Mouse (Mus musculus) layer of hippocampus, adult 11-12 months (tissue): ENCODE results near the gene Ephb2.

Experiments
- DNase-seq: peaks from one replicate; pipeline ENCODE4 v3.0.0; 2022; ENCODE audit warnings: low spot score

Ephb2 gene

DNA sequence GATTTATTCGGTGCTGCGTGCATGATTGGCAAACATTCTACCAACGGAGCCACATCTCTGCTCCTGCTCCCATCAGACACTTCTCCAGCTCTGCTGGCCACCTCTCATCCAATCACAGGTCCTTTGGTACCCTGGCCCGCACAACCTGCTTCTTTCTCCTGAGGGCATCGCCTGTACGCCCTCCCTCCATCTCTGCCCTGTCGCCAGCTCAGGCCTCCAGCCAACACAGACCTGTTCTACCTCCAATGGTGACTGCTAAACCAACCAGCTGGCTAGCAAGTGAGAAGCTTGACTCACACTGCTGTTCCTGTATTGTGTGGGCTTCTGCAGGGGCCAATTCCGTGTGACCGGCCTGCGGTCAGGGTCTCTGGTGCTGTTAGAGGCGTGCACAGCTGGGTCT lies 134.6 kb downstream of the Ephb2 start:
- no peak for DNase-seq

DNA sequence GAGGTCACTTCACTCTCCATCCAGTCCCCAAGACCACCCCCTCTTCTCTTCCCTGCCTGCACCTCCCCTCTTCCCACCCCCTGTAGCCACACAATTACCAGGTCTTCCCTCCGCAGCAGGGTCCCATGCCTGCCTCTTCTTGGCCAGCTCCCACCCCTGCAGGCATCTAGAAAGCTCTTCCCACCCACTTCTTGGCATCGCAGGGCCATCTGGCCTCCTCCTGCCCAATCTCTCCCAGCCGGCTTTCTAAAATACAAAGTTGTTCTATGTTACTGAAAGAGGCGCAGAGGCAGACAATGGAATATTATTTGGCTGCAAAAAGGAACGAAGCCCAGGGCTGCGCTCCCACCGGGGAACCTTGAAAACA lies 136.7 kb downstream of the Ephb2 start:
- DNase-seq = peak; percentile 20

DNA sequence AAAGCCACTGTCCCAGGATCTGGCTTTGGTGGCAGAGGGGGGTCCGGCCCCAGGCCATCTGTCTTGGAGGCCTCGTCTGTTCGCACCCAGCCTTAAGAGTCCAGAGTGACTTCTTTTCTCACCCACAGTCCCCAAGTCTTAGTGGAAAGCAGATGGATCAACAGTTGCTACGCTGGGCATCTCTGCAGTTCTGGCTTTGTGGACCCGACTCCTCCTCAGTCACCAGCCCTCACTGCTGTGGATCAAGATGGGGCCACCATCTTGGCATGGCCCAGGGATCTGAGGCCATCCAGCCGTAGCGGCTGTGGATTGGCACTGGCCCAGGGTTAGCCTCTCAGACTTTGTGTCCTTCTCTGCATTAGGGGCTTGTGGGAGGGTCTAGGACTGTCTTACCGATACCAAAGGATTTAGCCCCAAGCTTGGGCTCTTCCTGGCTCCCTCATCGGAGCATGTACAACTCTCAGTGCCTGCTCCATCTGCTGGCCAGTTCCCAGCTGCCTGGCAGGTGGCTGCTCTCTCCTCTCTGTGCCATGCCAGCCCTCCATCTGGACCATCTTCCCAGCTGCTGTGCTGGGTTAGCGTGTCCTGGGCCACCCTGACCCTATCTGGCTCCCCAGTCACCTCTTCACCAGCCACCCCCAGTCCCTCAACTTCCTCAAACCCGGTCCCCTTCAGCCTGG lies 137.2 kb downstream of the Ephb2 start:
- peak; percentile 40 for DNase-seq

DNA sequence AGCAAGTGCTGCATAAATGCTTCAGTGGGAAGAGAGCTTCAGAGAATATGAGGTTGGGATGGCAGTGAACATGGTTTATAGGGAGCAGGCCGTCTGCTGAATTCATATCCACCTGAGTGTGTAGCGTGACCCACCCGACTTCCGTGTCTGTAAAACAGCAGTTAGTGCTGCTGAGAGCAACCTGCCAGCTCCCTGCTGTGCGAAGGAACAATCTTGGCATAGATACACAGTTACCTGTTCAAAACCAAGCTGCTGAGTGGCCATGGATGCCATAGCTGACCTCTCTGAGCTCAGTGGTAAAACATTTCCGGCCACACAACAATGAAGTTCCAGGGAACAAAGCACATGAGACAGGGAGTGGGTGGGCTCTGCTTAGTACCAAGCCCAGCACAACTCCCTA lies 138.5 kb downstream of the Ephb2 start:
- DNase-seq = no peak

DNA sequence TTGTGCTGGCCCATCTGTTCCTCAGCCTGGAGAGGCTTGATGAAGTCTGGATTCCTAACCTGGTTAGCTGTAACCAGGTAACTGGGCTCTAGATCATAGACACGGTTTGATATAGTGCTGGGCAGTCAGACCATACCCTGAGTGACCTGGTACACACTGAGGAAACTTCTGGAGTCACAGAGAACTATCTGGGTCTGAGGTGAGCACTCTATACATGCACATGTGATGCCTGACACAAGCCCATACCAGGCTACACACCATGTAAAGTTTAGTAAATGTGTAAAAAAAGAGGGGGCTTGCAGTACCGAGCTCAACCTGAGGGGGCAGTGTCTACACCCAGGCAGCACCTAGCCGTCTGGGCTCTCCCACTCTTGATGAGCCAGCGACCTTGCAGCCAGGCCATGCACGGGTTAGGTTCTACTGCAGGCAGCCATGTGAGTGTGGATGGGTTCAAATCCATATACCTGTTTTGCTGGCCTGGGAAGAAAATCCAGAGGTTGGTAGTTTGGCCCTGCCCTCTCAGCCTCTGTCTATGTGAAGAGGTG lies 139.3 kb downstream of the Ephb2 start:
- peak; percentile 54 for DNase-seq

DNA sequence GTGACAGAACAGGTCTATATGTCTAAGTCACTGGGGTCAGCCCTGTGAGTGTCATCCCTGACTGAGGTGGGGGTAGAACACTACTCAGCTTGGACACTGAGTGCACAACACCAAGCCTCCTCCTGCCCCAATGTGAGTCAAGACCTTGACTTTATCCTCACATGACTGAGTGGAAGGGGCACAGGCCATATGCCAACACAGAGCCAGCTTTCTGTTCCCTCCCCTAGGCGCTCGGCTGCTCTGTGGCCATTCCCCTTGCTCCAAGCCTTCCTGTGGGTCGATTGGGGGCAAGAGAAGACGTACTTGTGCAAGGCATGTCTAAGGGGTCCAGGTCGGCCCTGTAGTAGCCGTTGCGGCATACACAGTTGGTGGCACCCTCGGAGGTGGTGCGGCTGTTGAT lies 140.1 kb downstream of the Ephb2 start:
- no peak for DNase-seq

DNA sequence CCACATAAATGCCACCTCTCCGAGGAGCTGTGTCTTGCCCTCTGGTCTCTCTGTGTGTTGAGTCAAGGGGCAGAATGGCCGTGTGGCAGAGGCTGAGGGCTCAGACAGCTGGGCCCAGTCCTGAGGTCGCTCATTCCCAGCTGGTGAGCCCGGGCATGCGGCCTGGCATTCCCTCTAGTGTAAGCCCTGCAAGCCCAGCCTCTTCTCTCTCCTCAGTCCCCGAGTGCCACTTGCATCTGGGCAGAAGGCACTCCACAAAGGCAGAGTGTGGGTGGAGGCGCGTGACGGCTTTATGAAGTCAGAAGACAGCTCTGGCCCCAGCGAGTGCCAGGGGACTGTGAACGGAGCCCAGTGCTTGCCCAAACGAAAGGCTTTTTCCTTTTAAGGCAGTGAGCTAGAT lies 145.8 kb downstream of the Ephb2 start:
- peak; percentile 71 for DNase-seq

DNA sequence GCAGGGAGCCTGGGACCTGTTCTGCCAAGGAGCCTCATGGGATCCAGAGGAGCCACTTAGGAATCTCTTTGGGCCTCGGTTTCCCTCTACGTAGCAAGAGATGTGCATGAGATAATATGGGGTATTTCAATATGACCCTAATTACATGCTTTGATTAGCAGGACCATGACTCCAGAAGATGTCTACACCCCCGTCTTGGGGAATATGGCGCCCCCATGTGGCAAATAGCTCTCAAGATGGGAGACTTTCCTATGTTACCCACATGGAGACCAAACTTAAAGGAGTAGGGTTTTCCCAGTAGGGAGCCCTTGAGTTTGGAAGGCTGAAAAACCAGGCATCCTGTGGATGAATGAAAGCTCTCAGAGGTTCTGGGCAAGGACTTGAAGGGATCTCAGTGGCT lies 147.7 kb downstream of the Ephb2 start:
- DNase-seq = no peak

DNA sequence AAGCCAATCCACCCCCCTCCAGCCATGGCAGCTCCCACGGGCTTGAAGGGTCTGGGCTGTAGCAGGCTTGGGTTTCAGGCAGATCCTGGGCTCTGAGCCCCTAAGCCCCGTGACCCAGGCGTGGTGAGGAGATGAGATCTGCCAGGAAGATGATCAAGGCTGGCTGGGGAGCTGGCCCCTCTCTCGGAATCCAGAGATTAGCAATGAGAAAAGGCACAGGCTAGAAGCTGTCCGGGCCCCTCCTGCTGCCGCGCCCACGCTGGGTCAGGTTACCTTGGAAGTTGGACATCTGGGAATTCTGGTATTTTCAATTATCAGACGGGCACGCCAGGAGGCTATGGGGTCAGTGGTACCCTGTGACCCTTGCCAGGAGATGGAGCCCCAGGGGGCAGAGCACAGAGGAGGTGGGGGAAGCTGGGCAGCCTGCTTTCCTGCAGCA lies 150.3 kb downstream of the Ephb2 start:
- no peak for DNase-seq

DNA sequence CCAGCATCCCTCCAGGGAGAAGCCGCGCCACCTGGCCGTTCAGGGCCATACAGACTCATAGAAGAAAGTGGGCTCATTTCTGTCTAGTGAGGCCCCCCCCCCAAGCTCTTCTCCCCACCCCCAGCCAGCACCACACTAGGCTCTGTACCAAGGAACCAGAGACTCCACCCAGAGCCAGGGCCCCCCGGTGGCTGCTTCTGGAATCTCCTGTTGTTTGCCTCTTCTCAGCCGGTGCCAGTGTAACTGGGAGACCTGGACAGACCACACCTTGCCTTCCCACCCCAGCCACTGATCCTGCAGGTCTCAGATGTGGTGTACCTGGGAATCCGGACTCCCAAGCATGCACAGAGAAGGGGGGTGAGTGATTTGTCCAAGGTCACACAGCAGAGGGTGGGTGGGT lies 151.3 kb downstream of the Ephb2 start:
- no peak for DNase-seq

DNA sequence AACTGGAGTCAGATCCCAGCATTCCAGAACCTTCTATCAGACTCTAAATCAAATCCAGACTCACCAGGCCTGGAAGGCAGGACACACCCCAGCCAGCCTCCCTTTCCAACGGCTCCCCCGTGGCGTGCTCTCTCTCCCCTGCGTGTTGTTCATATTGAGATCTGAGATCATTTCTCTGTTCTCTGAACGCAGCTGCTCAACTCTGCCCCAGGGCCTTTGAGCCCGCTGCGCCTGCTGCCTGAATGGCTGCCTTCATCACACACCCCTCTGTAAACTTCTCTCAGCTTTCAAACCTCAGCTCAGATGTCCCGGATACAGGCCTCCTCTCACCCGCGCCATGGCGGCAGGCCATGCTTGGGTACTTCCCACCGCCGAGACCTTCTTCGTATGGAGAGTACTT lies 155.1 kb downstream of the Ephb2 start:
- DNase-seq = no peak

DNA sequence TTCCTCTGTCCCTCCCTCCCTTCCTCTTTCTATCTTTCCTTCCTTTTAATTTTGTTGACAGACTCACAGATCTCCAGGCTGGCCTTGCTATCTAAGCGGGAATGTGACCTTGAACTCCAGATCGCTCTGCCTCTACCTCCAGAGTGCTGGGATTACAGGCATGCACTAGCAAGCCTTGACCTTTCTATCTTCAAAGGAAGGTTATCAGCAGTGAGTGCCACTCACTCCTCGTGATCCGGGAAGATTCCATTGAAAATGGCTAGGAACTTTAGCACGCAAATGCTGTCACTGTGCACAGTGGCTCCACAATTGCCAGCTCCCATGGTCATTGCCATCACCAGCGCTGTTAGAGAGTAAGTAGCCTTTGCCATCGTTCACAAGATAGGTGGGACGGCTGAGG lies 156.6 kb downstream of the Ephb2 start:
- DNase-seq = no peak

DNA sequence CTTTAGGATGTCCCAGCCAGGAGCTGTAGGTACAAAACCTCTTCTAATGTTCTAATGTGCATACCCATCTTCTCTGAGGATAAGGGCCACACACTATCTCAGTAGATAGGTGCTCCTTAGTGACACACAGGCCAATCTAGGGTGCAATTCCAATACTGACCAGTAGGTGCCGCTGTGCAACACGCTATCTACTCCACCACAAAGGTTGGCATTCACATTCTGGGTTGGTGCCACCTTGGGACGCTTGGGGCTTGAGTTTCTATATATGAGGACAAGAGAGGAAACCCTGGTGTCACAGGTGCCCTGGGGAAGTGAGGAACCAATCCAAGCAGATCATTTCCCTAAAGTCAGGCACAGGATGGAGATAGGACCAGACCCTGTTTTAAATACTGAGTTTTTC lies 157.3 kb downstream of the Ephb2 start:
- DNase-seq = peak; percentile 94

DNA sequence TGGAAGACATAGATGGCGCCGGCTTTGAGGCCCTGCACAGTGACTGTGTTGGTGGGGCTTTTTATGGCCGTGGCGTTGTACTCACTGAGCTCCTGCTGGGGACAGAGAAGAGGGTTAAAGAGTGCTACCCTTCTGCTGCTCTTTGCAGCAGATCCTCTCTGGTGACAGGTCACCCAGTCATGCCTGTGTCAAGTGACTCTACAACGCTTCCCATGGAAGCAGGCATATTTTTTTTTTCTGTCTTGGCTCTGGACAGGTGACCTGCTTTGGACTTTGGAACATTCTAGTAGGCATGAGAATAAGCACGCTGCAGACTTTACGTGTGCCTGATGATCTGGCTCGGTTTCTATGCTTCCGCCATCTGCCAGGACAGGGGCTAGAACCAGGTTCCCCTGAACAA lies 160.3 kb downstream of the Ephb2 start:
- DNase-seq = no peak

DNA sequence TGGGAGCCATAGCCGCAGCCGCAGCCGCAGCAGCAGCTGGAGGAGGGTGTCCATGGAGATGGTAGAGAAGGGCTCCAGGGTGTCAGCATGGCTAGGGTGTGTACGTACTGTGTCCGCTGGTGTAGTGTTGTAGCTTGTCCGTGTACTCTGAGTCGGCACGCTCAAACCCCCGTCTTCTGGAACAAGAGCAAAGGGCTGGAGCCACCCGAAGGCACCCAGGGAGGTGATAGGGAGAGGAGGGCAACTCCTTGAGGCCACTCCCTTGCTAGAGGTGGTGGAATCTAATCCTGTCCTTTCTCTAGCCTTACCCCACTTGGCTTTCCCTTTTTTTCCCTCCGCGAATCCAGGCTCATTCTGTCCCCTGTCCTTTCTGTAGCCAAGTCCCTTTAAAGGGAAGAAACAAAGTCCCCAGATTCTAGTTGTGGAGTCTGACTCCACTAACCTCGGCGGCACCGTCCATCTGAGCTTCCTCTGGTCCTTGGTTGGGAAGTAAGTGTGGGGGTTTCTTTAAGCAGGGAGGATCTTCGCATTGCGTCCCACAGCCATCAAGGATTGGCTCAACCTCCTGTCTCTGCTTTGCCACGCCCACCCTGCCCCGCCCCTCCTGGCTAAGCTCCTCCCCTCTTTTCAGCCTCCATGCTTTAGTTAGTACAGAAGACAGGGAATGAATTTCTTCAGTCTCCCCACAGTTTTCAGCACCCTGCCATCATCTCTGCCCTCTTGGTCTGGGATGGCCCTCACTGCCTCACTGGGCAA lies 163.3 kb downstream of the Ephb2 start:
- DNase-seq = no peak

DNA sequence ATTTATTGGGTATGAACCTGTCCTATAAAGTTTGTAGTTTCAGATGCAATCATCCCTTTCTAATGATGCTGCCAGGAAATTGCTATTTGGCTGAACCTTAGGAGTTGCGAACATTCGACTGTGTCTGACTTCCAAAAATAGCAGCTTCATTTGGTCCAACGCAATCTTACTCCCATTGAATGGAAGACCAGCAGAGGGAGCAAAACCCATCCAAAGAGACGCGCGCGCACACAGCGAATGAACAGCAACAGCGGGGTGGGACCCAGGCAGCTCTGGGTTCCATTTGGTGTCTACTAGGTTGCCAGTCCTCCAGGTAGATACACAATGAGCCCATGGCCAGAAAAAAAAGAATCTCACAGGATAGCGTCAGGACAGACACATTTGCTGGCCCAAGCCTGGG lies 168.0 kb downstream of the Ephb2 start:
- peak; percentile 28 for DNase-seq

DNA sequence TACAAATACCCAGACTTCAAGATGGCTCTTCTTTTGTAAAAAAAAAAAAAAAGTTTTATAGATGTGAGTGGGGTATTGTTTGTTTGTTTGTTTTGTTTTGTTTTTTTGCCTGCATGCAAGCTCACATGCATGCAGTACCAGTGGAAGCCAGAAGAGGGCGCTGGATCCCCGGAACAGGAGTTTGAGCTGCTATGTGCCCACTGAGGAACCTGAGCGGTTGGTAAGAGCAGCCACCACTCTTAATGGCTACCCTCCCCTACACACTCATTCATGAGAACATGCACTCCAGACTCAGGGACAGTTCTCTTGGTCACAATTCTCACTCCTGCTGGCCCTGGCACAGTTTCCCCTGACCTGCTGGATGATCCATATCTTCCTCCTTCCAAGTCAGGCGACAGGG lies 169.8 kb downstream of the Ephb2 start:
- DNase-seq = no peak

DNA sequence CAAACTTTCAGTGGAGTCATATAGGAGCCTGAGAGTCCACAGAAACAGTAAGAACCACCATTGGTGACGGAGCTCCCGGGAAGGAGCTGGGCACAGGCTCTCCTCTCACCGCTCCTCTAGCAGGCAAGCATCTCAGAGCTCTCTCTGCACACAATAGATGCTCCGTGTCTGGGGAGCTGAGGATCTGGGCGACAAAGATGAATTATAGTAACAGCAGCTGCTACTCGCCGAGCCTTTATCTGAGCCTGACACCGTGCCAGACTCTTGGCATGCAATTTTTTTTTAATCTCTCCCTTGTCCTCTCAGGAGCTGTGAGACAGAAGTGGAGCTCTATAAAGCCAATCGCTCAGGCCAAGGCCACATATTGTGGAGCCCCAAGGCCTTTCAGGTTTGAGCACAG lies 170.7 kb downstream of the Ephb2 start:
- peak; percentile 49 for DNase-seq

DNA sequence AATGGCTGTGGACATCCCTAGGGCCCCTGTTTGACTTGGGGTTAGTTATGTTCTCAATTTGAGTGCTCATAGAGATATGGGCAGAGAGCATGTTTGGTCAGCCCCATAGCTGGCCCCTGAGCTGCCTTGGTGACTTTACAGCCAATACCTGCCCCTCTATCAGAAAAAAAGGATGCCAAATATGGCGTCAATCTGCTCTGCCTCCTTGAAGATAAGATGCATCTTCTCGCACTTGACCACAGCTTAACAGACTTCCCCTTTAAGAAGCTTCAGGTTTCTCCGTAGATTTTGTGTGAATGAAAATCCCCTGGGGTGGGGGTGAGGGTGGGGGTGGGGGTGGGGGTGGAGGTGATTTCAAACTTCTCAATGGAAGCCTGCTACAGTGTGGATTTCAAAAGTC lies 177.9 kb downstream of the Ephb2 start:
- DNase-seq = no peak

DNA sequence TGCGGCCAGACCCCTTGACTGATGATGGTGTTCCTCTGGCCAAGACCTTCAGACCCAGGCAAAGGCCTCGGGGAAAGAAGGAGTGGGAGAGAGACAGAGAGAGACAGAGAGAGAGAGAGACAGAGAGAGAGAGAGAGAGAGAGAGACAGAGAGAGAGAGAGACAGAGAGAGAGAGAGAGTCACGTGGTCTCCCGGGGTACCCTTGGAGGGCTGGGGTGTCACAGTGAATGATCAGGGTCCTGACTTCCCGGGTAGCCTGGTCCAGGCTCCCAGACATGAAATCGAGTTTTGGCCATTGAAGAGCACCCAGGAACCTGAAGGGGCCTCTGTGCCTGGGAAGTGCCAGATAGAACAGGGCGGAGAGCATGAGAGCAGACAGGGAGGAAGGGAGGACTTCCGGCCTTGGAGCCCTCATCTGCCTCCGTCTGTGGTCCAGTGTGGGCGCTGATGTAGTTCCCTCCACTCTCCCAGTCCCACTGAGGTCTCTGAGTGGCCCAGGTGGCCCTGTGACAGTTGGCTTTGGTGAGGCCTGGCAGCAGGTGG lies 182.0 kb downstream of the Ephb2 start:
- no peak for DNase-seq

DNA sequence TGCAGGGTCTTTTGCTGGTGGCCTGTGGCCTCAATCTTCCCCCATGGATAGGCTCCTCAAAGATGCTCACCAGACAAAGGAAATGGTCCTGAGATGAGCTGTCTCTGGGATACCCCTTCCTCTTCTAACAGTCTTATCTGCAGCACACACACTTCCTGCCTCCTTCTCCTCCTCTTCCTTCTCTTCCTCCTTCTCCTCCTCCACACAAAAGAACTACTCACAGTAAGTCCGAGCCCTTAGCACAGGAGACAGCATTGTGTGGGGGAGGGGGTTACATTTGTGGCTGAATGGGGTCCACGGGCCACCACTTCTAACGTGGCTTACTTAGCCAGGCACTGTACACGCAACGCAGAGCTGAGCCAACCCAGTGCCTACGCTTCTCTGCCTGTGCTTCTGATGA lies 182.8 kb downstream of the Ephb2 start:
- DNase-seq = no peak

DNA sequence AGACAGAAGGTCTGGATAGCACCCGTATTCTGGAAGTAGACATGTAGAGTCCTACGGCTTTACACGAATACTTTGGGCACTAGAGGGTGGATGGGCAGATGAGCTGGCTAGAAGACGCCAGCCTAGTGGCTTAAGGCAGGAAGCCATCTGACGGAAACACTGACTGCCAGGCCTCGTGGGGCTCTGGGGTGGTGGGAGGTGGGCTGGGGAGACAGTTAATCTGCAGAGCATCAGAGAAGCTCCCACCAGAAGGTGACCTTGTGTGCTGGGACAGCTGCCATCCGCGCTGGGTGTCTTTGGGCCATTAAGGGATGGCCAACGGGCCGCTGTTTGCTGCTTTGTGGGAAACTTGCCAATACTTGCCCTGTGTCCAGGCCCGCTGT lies 183.3 kb downstream of the Ephb2 start:
- DNase-seq = no peak

DNA sequence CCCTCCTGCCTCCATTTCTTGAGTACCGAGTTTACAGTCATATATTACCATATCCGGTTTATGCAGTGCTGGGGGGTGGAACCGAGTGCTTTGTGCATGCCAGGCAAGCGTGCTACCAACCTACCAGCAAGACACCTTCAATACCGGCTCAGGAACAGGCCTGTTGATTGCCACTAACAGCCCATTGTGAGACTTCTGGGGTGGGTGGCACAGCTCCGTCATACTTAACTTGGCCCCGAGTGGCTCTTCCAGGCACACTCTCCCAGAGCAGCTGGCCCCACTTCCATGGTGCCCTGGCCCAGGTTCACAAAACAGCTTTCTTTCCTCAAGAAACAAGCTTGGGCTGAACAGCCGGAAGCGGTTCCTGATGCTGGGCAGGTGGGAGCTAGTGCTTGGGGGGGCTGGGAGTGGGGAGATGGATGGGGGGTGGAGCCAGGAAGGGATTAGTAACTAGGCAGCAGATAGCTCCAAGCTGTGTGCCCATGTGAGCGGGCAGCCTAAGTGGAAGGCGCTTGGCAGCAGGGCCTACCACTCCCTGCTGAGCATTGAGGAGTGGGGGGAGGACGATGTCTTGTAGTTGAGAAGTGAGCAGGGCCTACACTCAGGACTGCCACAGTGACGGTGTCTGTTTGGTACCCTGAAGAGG lies 183.8 kb downstream of the Ephb2 start:
- DNase-seq = peak; percentile 26
